Mouse (Mus musculus) stomach, postnatal 0 days (tissue): Measurements from ENCODE around the gene Six4.

Experiments
- CTCF ChIP-seq: IDR thresholded peaks from 2 replicates; pipeline ENCODE4 v1.5.1; 2016; ENCODE audit warnings: antibody characterized with exemption, low read depth, mild to moderate bottlenecking, moderate library complexity
- EP300 ChIP-seq: optimal IDR thresholded peaks from 2 replicates; pipeline ENCODE3; 2016; ENCODE audit warnings: antibody characterized with exemption

GRCm38 (mm10) chr12:73052651-73053591, 60.3 kb downstream of the Six4 start:
- no peak for TF ChIP-seq EP300
- no peak for TF ChIP-seq CTCF
